Mouse (Mus musculus): Measurements from ENCODE around the gene Tlk2. TPM values are rescaled to one million over a fixed set of nuclear protein-coding genes. Genes with fewer than 3 reads are reported as not detected.

The Tlk2 gene
- polyA plus RNA-seq, 1 experiment: 16.9 TPM

- H3K36me3 ChIP-seq (ENCODE audit: control insufficient read depth, insufficient read depth): peaks cover 86% of the 10 kb centered on the region
- H3K79me3 ChIP-seq (ENCODE audit: low read depth): no peaks in the 10 kb centered on the region
- no peak overlapping the region for H3K4me3 ChIP-seq (ENCODE audit: insufficient read depth, poor library complexity, severe bottlenecking)
- TF ChIP-seq MYOD1 (IDR thresholded peaks at IDR 0.05; ENCODE audit: control insufficient read depth, insufficient read length, low read depth): no peak
- TF ChIP-seq CEBPB (IDR thresholded peaks at IDR 0.05; ENCODE audit: low read depth): no peak
- TF ChIP-seq USF1 (IDR thresholded peaks at IDR 0.05; ENCODE audit: low read depth): no peak
- no peak for TF ChIP-seq CTCF (IDR thresholded peaks at IDR 0.05; ENCODE audit: control insufficient read depth, insufficient read depth, insufficient read length)
- H3K27me3 ChIP-seq (ENCODE audit: control insufficient read depth, insufficient read depth, insufficient read length): no peaks in the 10 kb centered on the region
- H3ac ChIP-seq (ENCODE audit: control insufficient read depth, insufficient read length, low read depth): no peak overlapping the region
- H3K79me2 ChIP-seq (ENCODE audit: control insufficient read depth, insufficient read depth): no peaks in the 10 kb centered on the region
Measured at GRCm38 (mm10) chr11:105261116-105261515, 82.5 kb downstream of the Tlk2 start.

- no peak overlapping the region for H3K4me3 ChIP-seq (ENCODE audit: insufficient read depth, poor library complexity, severe bottlenecking)
- TF ChIP-seq MYOG (IDR thresholded peaks at IDR 0.05; ENCODE audit: control insufficient read depth, extremely low read depth, insufficient read length) (no peak), MYOD1 (IDR thresholded peaks at IDR 0.05; ENCODE audit: control insufficient read depth, insufficient read length, low read depth) (no peak), USF1 (IDR thresholded peaks at IDR 0.05; ENCODE audit: low read depth) (no peak), CTCF (IDR thresholded peaks at IDR 0.05; ENCODE audit: control insufficient read depth, insufficient read depth, insufficient read length) (no peak), CEBPB (IDR thresholded peaks at IDR 0.05; ENCODE audit: low read depth) (no peak)
- peaks cover 83% of the 10 kb centered on the region for H3K36me3 ChIP-seq (ENCODE audit: control insufficient read depth, insufficient read depth)
- H3K27me3 ChIP-seq (ENCODE audit: control insufficient read depth, insufficient read depth, insufficient read length): no peaks in the 10 kb centered on the region
- H3ac ChIP-seq (ENCODE audit: control insufficient read depth, insufficient read length, low read depth): no peak overlapping the region
- no peaks in the 10 kb centered on the region for H3K79me2 ChIP-seq (ENCODE audit: control insufficient read depth, insufficient read depth)
- no peaks in the 10 kb centered on the region for H3K79me3 ChIP-seq (ENCODE audit: low read depth)
Measured at GRCm38 (mm10) chr11:105261601-105262351, 83.2 kb downstream of the Tlk2 start.

- Histone ChIP-seq H3ac (ENCODE audit: control insufficient read depth, insufficient read length, low read depth) (no peak overlapping the region), H3K79me3 (ENCODE audit: low read depth) (no peaks in the 10 kb centered on the region), H3K79me2 (ENCODE audit: control insufficient read depth, insufficient read depth) (no peaks in the 10 kb centered on the region), H3K36me3 (ENCODE audit: control insufficient read depth, insufficient read depth) (peaks cover 78% of the 10 kb centered on the region), H3K27me3 (ENCODE audit: control insufficient read depth, insufficient read depth, insufficient read length) (no peaks in the 10 kb centered on the region), H3K4me3 (ENCODE audit: insufficient read depth, poor library complexity, severe bottlenecking) (no peak overlapping the region)
- no peak for TF ChIP-seq MYOD1 (IDR thresholded peaks at IDR 0.05; ENCODE audit: control insufficient read depth, insufficient read length, low read depth)
- TF ChIP-seq CEBPB (IDR thresholded peaks at IDR 0.05; ENCODE audit: low read depth): no peak
- TF ChIP-seq FOSL1 (IDR thresholded peaks at IDR 0.05; ENCODE audit: insufficient read depth, low read length, poor library complexity, severe bottlenecking): no peak
- TF ChIP-seq USF1 (IDR thresholded peaks at IDR 0.05; ENCODE audit: low read depth): no peak
- no peak for TF ChIP-seq CTCF (IDR thresholded peaks at IDR 0.05; ENCODE audit: control insufficient read depth, insufficient read depth, insufficient read length)
- no peak for TF ChIP-seq MAX (IDR thresholded peaks at IDR 0.05)
- TF ChIP-seq MYOG (IDR thresholded peaks at IDR 0.05; ENCODE audit: control insufficient read depth, extremely low read depth, insufficient read length): no peak
Measured at GRCm38 (mm10) chr11:105264506-105264905, 85.9 kb downstream of the Tlk2 start.

GRCm38 (mm10) chr11:105264988-105265387 is 86.4 kb downstream of the Tlk2 start:
- no peaks in the 10 kb centered on the region for H3K79me2 ChIP-seq (ENCODE audit: control insufficient read depth, insufficient read depth)
- H3K79me3 ChIP-seq (ENCODE audit: low read depth): no peaks in the 10 kb centered on the region
- H3K4me3 ChIP-seq (ENCODE audit: insufficient read depth, poor library complexity, severe bottlenecking): no peak overlapping the region
- H3K36me3 ChIP-seq (ENCODE audit: control insufficient read depth, insufficient read depth): peaks cover 80% of the 10 kb centered on the region
- H3K27me3 ChIP-seq (ENCODE audit: control insufficient read depth, insufficient read depth, insufficient read length): no peaks in the 10 kb centered on the region
- no peak overlapping the region for H3ac ChIP-seq (ENCODE audit: control insufficient read depth, insufficient read length, low read depth)
- TF ChIP-seq CTCF (IDR thresholded peaks at IDR 0.05; ENCODE audit: control insufficient read depth, insufficient read depth, insufficient read length): no peak
- no peak for TF ChIP-seq USF1 (IDR thresholded peaks at IDR 0.05; ENCODE audit: low read depth)
- no peak for TF ChIP-seq MAX (IDR thresholded peaks at IDR 0.05)
- TF ChIP-seq FOSL1 (IDR thresholded peaks at IDR 0.05; ENCODE audit: insufficient read depth, low read length, poor library complexity, severe bottlenecking): no peak
- TF ChIP-seq CEBPB (IDR thresholded peaks at IDR 0.05; ENCODE audit: low read depth): no peak
- no peak for TF ChIP-seq MYOG (IDR thresholded peaks at IDR 0.05; ENCODE audit: control insufficient read depth, extremely low read depth, insufficient read length)
- TF ChIP-seq MYOD1 (IDR thresholded peaks at IDR 0.05; ENCODE audit: control insufficient read depth, insufficient read length, low read depth): no peak

- Histone ChIP-seq H3K79me3 (ENCODE audit: low read depth) (no peaks in the 10 kb centered on the region), H3K4me3 (ENCODE audit: insufficient read depth, poor library complexity, severe bottlenecking) (no peak overlapping the region), H3K79me2 (ENCODE audit: control insufficient read depth, insufficient read depth) (no peaks in the 10 kb centered on the region), H3ac (ENCODE audit: control insufficient read depth, insufficient read length, low read depth) (no peak overlapping the region), H3K27me3 (ENCODE audit: control insufficient read depth, insufficient read depth, insufficient read length) (no peaks in the 10 kb centered on the region), H3K36me3 (ENCODE audit: control insufficient read depth, insufficient read depth) (peaks cover 59% of the 10 kb centered on the region)
- TF ChIP-seq MAX (IDR thresholded peaks at IDR 0.05): no peak
- no peak for TF ChIP-seq CEBPB (IDR thresholded peaks at IDR 0.05; ENCODE audit: low read depth)
- TF ChIP-seq MYOD1 (IDR thresholded peaks at IDR 0.05; ENCODE audit: control insufficient read depth, insufficient read length, low read depth): no peak
- no peak for TF ChIP-seq USF1 (IDR thresholded peaks at IDR 0.05; ENCODE audit: low read depth)
Measured at GRCm38 (mm10) chr11:105270155-105270554, 91.5 kb downstream of the Tlk2 start.

GRCm38 (mm10) chr11:105280456-105280855 is 101.8 kb downstream of the Tlk2 start:
- H3K79me3 ChIP-seq (ENCODE audit: low read depth): no peaks in the 10 kb centered on the region
- H3K27me3 ChIP-seq (ENCODE audit: control insufficient read depth, insufficient read depth, insufficient read length): no peaks in the 10 kb centered on the region
- no peaks in the 10 kb centered on the region for H3K79me2 ChIP-seq (ENCODE audit: control insufficient read depth, insufficient read depth)
- TF ChIP-seq CTCF (IDR thresholded peaks at IDR 0.05; ENCODE audit: control insufficient read depth, insufficient read depth, insufficient read length) (no peak), MYOG (IDR thresholded peaks at IDR 0.05; ENCODE audit: control insufficient read depth, extremely low read depth, insufficient read length) (no peak), CEBPB (IDR thresholded peaks at IDR 0.05; ENCODE audit: low read depth) (no peak), MAX (IDR thresholded peaks at IDR 0.05) (no peak), MYOD1 (IDR thresholded peaks at IDR 0.05; ENCODE audit: control insufficient read depth, insufficient read length, low read depth) (no peak), USF1 (IDR thresholded peaks at IDR 0.05; ENCODE audit: low read depth) (no peak), FOSL1 (IDR thresholded peaks at IDR 0.05; ENCODE audit: insufficient read depth, low read length, poor library complexity, severe bottlenecking) (no peak)
- H3ac ChIP-seq (ENCODE audit: control insufficient read depth, insufficient read length, low read depth): no peak overlapping the region
- no peak overlapping the region for H3K4me3 ChIP-seq (ENCODE audit: insufficient read depth, poor library complexity, severe bottlenecking)
- peaks cover 82% of the 10 kb centered on the region for H3K36me3 ChIP-seq (ENCODE audit: control insufficient read depth, insufficient read depth)
